Mouse (Mus musculus) natural killer cell, adult 2 months (primary cell): ENCODE results near the gene Ugt1a1.
"Not testable (repeated sequence)": the region's sequence is repeated elsewhere in the genome, so short reads cannot be mapped to it uniquely, and the experiment has no call there.

Experiments
- DNase-seq, 2 experiments: peaks; one replicate each; pipeline ENCODE4 v3.0.0; 2022; ENCODE audit warnings: low spot score in 2 of 2

The Ugt1a1 gene

DNA sequence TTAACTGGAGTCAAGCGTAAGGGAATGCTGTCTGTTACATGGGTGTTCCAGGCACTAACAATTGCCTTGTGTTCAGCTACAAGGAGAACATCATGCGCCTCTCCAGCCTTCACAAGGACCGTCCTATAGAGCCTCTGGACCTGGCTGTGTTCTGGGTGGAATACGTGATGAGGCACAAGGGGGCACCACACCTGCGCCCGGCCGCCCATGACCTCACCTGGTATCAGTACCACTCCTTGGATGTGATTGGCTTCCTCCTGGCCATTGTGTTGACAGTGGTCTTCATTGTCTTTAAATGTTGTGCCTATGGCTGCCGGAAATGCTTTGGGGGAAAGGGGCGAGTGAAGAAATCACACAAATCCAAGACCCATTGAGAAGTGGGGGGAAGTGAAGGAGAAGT, 6.3 kb downstream of the Ugt1a1 start:
- DNase-seq, result no peak

GRCm38 (mm10) chr1:88218591-88218990, 6.8 kb downstream of the Ugt1a1 start:
- DNase-seq, result no peak

GRCm38 (mm10) chr1:88219054-88219453, 7.3 kb downstream of the Ugt1a1 start:
- DNase-seq, result no peak

DNA sequence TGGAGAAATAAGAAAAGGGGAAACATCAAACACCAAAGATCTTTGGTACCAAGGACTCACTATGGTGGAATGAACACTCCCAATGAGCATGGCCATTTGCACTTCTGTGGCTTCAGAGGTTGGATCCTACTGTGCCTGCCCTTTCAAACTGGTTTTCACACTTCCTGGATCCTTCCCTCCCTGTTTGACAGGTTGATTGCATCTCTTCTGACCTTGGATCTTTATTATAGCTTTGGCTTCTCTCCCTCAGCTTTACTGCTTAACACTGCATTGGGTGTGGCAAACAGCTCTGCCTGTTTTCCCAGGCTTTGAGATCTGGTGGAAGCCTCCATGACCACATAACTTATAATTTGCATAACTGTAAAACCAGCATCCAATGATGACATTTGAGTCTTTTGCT, 8.6 kb downstream of the Ugt1a1 start:
- DNase-seq, result no peak

DNA sequence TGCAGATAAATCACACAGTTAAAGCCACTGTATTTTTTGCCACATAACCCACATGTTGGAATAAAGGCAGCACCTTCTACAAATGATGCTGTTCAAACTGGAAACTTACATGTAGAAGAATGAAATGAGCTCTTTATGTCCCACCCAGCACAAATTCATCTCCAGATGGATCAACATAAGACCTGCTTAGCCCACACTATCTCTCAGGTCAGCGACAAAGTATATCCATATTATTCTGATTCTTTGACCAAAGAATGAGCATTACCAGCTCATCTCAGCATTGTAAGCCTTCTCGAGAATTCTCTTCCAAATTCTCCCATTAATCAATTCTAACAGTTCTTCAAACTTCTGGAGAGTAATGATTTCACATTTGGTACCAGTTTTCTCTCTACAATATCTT, 10.5 kb downstream of the Ugt1a1 start:
- DNase-seq, result no peak

DNA sequence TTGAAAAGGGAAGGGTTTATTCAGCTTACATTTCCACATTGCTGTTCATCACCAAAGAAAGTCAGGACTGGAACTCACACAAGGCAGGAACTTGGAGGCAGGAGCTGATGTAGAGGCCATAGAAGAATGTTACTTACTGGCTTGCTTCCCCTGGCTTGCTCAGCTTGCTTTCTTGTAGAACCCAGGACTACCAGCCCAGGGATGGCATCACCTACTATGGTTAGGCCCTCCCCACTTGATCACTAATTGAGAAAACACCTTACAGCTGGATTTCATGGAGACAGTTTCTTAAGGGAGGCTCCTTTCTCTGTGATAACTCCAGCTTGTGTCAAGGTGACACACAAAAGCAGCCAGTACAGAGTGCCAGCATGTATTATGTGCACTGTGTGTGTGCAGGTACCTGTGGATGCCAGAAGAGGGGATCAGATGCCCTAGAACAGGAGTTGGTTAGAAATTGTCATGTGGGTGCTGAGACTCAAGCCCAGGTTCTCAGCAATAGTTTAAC, 11.3 kb downstream of the Ugt1a1 start:
- peak in 1 of 2 experiments; percentile 2 for DNase-seq

DNA sequence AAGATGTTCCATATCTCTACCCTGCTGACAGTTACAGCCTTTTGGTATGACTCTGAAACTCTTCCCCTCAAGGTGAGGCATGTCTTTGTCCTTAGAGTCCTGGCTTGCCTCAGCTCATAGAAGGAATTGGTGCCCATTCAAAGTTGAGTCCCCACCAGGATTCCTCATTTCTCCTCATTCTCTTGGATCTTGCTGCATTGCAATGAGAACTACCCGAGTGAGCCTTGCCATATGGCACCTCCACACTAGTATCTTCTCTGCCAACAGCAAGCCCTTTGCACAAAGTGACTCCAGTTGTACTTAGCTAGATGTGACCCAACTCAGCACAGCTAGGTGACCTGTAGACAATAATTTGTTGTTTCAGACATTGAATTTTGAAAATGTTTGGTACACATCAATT, 11.8 kb downstream of the Ugt1a1 start:
- peak in 1 of 2 experiments; percentile 2 for DNase-seq

GRCm38 (mm10) chr1:88224029-88224776, 12.4 kb downstream of the Ugt1a1 start:
- peak in 1 of 2 experiments; percentile 1 for DNase-seq

GRCm38 (mm10) chr1:88225301-88225700, 13.5 kb downstream of the Ugt1a1 start:
- not testable (repeated sequence) for DNase-seq

GRCm38 (mm10) chr1:88225741-88226140, 14.0 kb downstream of the Ugt1a1 start:
- peak in 1 of 2 experiments; percentile 1 for DNase-seq

- no peak for DNase-seq
Measured at GRCm38 (mm10) chr1:88226670-88227379, 15.1 kb downstream of the Ugt1a1 start, which contains the start of gene Mroh2a. Gene Mroh2a, plus strand, starts transcription at chr1:88226986.

GRCm38 (mm10) chr1:88227482-88227881, 15.7 kb downstream of the Ugt1a1 start:
- DNase-seq, result no peak

GRCm38 (mm10) chr1:88228121-88228520, 16.4 kb downstream of the Ugt1a1 start:
- no peak for DNase-seq

DNA sequence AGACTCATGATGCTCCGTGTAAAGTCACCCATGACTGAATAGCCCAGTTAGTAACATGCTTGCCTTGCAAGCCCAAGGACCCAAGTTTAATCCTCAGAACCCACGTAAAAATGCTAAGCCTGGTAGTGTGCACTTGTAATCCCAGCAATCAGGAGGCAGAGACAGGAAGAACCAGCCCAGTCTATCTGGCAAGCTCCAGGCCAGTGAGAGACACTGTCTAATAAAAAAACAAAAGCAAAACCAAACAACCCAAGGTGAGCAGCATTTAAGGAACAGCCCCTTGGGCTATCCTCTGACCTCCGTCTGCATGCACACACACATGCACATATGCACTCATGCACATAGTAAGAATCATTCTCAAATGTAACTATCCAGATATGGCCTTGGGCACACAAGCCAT, 17.8 kb downstream of the Ugt1a1 start:
- DNase-seq, result no peak

GRCm38 (mm10) chr1:88229986-88230385, 18.2 kb downstream of the Ugt1a1 start:
- no peak for DNase-seq

GRCm38 (mm10) chr1:88230421-88230820, 18.7 kb downstream of the Ugt1a1 start:
- no peak for DNase-seq

GRCm38 (mm10) chr1:88230981-88231802, 19.4 kb downstream of the Ugt1a1 start:
- DNase-seq, result no peak

- DNase-seq, result no peak
Measured at GRCm38 (mm10) chr1:88231803-88232499, 20.2 kb downstream of the Ugt1a1 start.

GRCm38 (mm10) chr1:88232664-88233380, 21.1 kb downstream of the Ugt1a1 start:
- DNase-seq, result no peak

DNA sequence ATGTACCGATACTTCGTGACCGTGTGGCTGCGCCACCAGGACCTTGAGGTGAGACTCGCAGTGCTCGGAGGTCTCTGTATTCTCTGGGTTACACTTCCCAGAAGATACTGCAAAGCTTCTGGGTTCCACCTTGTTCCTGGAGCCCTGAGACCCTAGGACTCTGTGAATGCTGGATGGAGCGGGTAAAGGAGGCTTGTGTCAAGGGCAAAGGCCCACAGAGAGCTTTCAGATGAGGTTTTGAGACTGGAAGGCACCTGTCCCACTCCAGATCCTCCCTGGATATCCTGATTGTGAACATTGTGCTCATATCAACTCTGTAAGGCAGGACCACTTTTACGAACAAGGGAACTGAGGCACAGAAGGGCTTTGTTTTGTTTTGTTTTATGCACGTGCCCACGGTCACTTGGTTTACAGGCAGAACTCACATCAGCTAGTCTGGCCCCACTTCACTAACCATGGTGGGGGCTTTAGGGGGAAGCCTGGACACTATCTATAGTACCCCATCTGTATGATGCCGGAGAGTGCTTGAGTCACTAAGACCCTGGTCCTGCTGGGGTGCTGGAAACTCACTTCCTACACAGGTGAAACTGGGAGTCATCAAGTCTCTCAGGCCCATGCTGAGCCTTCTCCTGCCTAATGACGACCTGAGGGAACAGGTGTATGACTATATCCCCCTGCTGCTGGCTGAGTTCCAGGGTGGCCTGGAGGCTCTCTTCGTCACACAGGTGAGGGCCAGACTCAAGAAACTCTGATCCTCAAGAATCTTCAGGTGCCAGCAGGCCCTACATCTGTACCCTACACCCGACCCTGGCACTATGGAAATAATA, 21.9 kb downstream of the Ugt1a1 start:
- DNase-seq, result no peak
